Mouse (Mus musculus) heart, adult 18-20 months (tissue): ENCODE results near the gene Fmnl1. TPM values are rescaled to one million over a fixed set of nuclear protein-coding genes. Genes with fewer than 3 reads are reported as not detected.

ENCODE experiments used
- DNase-seq, 2 experiments: peaks; one replicate each; pipeline ENCODE4 v3.0.0; 2021 to 2022; ENCODE audit warnings: mixed read lengths in 1 of 2
- long read RNA-seq, 2 experiments: library from polyadenylated mRNA; stranded (forward); transcript quantifications; one replicate each; pipeline ENCODE4 v2.0.0; 2021
- total RNA-seq, 2 experiments: library from RNA; stranded (reverse); gene quantifications; 2 replicates each; pipeline ENCODE4 v1.2.3; 2021

Gene Fmnl1
- total RNA-seq = 10 to 100 TPM; 18.1 to 20.2 TPM
- long read RNA-seq, experiment 1, partial matches to known transcripts = 1 of 7 reads
- long read RNA-seq, experiment 1, other reads (novel, unspliced or antisense) = 4 of 7 reads
- long read RNA-seq, experiment 2, partial matches to known transcripts = 3 of 7 reads
- long read RNA-seq, experiment 2, other reads (novel, unspliced or antisense) = 3 of 7 reads

DNA sequence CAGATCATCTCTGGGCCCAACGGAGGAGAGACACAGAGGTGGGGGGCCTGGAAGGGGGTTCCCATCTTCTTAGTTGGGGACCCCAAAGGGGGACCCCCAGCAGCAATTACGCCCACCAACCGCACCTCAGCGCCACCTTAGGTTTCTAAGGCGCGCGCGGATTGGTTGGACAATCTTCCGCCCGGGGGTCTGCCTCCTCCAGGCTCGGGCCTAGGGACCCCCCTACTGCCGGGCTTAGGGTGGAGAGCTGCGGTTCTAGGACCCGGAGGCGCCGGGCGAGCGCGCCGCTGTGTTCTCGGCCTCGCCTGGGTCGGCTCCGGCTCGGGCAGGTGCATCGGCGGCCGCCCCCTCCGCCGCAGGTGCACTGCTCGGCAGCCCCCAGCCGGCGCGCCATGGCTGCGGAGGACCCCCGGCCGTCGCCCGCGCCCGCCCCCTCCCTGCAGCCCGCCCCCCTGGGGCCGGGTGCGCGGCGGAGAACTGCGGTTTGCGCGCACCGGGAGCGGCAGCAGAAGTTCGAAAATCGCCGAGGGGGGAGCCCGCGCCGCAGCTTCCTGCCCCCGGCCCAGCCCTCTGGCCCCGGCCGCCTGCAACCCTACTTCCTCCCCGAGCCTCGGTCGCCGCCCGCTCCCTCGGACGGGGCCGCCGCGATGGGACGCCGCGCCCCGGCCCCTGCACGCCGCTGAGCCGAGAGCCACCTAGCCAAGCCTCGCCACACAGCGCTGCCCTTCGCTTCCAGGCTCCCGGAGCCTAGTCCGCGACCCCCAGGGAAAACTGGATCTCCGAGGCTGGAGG is at the start of gene Fmnl1:
Gene Fmnl1 (plus strand): TSS at position 614 of the 792 bp plus-strand sequence.
- peak; percentile 37 to 77 for DNase-seq

DNA sequence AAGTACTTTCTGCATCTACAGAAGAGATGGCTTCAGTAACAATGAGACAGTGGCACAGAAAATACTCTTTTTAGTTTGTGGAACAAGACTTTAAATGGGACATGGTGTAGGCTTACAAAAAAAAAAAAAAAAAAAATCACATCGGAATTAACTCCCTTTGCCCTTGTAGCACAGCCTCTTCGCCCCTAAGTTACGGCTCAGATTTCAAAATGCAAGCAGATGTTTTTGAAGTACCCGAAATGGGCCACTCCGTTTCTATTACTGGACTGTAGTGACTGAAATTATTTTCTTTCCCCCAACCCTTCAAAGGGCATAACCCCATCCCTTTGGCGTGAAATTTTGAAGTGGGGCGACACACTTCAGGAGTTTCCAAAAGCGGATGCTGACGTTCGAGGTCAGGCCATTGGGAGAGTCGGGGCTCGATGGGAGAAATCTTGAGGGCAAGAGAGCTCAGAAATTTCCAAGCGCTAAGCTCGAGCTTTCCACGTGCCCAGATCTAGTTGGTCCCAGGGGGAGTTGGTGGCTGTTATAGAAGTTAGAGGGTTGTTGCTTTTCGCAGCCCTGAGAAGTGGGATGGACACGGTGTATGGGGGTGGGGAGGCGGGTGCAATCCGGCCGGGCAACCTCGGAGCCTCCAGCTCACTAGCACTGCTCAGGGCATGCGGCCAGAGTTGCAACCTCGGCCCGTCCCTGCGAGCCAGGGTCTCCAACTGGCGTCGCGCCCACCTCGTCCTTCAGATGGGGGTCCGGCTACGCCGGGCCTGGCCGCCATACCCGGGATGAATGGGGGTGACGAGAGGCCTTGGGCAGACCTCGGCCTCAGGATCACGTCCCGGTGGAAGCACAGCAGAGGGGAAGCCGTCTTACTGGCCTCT is 39.0 kb upstream of the Fmnl1 start, which contains the start of gene Hexim2:
Gene Hexim2 (plus strand): TSS at position 729 of the 875 bp plus-strand sequence.
- DNase-seq = peak; percentile 60 to 82

DNA sequence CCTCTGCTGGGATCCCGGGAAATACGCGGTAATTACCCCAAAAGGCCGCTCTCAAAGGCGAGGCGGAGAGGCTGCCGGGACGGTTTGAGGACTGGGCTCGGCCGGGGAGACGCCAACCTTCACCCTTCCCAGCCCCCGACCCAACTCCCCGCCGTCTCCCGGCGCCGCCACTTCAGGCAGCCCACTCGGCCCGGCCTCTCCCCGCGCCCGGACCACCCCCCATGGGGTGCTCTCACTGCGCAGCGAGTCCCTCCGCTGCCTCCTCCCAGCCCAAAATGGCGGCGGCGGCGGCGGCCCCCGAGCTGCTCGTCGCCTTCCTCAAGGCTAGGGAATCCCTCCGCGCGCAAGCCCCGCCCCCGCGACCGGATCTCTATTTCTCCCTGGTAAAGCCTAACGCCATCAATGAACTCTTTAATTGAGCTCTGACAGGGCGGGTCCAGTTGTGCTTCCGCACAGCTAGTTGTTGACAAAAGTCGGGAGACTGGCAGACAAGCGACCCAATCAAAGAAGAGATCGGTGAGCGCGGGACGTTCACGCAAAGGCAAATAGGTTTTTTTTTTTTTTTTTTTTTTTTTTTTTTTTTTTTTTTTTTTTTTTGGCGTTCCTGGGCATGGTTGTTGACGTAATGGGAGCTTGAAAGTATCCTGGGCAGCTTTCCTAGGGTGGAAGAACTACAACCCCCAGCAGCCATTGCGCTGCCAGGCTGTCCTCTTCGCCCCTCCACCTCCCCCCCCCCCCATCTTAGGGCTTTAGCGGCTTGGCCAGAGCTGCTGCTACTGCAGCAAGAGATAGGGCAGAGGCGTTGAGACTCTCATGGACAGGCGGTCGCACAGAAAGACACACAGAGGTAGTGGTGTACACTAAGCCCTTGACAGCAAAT is 38.1 kb upstream of the Fmnl1 start:
- DNase-seq = peak; percentile 100

DNA sequence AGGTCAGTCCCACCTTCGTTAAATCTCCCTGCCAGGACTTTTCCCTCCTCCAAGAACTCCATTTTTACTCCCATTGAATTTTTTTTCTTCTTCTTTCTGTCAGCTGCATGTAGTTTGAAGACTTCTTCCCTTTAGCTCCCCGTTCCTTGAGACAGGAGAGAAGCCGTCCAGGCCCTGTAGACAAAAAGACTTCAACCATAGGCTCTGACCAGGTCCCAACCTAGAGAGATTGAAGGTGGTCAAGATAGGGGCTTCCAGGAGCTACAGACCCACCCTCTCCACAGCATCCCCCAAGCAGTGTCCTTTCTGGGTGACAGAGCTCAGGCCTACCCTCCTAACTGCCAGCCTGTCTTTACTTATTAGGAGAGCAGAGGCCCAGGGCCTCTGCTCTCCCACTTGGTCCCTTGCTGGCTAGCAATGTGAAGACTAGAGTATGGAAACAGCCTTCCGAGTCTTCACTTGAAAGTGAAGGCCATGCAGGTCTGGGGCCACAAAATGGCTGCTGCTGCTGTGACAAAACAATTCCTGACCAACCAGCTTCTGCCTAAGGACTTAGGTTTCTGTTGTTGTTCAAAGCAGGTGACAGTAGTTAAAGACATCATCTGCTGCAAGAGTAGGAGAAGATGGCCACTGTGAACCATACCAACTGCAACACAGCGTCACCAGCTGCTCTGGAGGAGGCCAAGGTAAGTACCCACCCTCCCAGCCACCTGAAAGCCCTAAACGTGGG is 37.3 kb upstream of the Fmnl1 start:
- no peak for DNase-seq

DNA sequence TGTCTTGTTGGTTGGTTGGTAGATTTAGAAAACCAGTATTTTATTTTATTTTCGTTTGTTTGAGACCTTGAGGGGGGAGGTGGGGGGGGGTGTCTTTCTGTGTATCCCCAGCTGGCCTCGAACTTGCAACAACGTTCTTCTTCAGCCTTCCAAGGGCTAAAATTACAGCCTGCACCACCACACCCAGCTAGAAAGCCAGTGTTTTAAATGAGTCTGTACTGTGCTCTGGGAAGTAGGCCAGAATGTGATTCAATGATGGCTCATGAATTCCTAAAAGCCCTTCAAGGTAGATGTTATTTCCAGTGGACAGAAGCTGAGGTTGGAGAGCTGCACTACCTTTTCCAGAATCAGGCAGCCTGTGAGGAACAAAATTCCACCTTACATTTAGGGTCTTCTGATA is 36.7 kb upstream of the Fmnl1 start:
- no peak for DNase-seq

DNA sequence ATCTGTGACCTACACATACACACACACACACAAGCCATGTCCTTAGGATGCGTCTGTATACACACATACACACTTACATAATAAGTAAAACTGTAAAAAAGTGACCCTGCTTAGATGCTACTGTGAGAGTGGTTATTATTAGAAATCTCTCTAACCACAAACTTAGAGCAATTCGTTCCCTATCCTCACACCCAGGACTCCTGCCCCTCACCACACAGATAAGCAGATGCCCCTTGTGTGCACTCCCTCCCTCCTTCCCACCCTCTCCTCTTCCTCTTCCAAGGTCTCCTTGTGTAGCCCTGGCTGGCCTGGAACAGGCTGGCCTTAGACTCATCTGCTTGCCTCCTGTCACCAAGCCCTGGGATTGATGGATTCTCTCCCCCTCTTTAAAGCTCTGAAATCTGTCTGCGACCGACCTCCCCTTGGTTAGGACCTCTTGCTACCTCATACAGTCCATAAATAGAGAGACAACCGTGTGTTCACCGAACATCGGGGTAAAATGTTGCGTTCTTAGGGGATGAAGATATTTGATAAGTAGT is 34.8 kb upstream of the Fmnl1 start:
- DNase-seq = no peak

DNA sequence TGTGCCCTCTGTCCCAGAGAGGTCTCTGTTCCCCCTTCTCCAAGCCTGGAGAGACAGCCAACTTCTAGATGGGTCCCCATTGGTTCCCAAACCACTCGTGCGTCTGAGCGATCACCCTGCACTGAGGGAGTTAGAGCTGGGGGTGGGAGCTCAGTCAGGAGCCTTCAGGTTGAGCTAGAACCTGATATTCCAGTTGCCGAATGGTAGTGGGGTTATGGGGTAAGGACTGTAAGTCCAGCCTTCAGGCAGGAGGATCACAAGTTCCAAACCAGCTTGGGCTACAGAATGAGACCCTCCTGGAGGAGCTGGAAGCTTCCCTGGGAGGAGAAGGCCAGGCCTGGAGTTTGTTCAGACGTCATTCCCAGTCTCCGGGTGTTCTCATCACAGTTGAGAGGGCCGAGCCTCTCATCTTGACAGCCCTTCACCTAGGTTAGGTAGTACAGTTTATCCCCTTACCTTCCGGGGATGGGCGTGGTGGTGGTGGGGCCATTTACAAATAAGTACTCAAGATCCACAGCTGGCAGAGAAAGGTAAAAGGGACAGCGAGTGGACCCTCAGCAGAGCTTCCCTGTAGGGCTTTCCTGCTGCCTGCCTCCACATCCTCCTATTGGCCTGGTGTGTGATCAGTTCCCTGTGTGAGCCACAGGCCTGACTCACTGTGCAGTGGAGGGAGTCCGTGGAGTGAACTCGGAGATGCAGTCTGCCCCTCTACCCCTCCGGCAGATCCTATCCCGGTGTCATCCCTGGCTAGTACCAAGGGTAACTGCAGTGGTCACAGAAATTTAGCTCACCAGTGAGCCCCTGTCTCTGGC is 30.8 kb upstream of the Fmnl1 start:
- DNase-seq = no peak

DNA sequence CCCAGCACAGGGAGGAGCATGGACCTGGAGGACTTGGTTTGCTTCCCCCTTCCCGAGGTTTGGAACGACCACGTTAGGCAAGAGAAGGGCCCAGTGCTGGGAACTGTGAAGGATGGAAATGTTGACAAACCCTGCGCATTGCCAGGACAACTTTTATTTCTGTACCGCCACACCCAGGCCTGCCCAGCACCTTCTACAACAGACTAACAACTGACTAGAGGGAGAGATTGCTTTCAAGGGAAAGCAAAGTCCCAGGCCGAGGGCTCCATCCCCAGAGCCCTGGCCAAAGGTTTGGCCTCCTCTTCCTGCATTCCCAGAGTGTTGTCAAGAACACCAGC is 30.2 kb upstream of the Fmnl1 start:
- DNase-seq = peak in 1 of 2 experiments; percentile 52

DNA sequence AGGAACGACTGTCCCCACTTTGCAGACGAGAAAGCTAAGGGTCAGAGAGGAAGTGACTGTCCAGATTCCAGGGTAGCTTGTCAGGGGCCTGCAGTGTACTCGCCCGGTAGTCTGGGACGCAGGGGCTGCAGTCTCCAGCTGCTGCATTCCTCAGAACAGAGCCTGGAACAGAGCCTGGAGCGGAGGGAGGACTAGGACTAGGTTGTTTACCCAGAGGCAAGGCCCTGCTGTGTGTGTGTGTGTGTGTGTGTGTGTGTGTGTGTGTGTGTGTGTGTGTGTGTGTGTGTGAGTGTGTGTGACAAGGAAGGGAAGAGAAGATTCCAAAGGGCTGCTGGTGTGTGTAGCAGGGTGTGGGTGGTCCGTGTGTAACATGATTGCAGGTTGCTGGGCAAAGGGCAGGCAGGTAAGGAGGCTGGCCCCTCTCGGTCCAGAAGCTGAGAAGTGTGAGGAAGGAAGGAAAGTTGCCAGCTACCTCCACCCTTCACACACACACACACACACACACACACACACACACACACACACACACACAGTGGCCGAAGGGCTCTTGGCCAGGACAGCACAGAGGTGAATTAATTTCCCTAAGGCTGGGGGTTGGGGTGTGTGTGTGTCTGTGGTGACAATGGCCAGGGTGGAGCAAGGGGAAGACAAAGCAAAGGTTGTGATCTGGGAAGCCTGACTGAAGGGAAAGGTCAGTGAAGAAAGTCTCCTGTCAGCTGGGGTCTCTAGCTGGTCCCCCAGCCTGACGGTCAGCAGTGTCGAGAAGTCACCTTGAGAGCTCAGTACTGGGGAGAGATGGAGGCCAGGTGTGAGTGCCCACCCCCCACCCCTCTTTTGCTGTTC is 29.6 kb upstream of the Fmnl1 start:
- peak; percentile 81 to 84 for DNase-seq

DNA sequence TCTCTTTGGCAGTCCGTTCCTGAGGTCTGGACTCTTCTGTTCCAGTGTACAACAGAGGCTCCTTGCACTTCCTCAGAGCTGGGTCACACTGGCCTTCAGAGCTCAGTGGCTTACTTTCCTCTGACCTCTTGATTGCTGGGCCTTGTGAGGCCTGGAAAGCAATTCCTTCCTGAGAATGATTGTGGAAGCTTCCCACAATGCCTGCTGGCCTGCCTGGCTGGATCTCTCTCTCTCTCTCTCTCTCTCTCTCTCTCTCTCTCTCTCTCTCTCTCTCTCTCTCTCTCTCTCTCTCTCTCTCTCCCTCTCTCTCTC is 29.0 kb upstream of the Fmnl1 start:
- DNase-seq = peak; percentile 24 to 42

DNA sequence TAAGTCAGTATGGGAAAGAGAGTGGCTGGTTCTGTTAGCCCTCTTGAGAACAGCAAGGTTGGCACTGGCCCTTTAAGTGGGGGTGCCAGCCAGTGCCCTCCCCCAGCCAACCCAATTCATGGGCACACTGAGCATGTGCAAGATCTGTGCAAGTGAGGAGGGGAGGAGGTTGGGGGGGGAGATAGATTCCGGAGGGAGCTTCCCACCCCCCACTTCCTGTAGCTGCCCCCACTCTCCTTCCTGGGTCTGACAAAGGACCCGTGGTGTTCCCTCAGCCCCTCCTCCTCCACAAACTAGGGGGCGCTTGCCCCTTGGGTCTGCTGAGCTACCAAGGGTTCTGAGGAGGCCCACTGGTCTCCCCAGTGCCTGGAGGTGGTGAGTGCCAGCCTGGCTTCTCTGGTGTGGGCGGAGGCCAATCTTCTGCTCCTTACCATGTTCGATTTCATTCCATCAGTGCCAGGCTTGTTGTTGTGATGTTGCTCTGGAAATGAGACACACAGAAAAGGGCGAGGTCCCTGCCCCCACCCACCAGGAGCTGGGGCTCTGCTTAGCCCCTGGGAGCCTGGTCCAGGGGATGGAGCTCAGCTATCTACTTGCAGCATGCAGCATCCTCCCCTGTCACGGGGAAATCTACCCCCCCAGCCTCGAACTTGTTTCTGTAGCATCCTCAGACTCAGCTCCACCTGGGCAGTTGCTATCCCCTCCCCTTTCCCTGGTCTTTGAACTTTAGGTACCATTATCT is 28.3 kb upstream of the Fmnl1 start:
- peak; percentile 54 to 71 for DNase-seq

DNA sequence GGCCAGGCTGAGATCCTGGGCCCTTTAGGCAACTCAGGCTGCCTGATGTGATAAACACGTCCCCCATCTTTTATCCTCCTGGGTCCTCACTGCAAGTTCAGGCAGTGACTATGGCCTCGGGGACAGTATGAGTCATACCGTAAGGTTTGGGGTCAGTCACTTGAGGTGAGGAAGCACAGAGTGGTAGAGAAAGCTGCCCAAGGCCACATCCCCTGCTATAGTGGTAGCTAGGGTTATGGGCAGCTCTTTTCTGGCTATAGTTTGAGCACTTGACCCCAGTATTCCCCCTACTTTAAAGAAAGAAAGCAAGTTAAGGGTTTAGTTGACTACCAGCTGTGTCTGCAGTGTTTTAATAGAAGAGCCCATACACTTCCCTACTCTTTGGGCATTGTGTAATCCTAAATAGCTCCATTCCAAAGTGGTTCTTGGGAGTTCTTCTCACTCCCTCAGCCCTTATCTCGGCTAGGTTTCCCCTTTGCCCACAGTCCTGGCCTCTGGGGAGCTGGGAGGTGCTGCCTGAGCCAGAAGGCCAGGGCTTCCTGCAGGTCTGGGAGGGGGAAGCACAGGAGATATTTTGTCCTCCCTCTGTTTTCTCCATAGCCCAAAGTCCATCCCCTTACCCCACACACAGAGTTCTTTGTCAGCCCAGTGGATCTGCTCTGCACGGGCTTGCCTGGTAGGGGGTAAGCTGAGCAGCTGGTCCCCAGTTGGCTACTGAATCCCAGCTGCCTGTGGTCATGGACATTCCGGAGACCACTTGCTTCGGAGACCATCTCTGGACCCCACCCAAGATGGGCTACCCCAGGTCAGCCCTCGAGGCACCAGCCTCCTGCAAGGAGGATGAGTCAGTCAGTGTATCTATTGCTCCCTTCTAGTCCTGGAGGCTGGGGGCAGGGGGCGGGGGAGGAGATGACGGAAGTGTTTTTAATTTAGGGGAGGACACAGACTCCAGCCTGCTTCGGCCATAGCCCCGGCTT is 26.3 kb upstream of the Fmnl1 start:
- peak; percentile 17 to 38 for DNase-seq

DNA sequence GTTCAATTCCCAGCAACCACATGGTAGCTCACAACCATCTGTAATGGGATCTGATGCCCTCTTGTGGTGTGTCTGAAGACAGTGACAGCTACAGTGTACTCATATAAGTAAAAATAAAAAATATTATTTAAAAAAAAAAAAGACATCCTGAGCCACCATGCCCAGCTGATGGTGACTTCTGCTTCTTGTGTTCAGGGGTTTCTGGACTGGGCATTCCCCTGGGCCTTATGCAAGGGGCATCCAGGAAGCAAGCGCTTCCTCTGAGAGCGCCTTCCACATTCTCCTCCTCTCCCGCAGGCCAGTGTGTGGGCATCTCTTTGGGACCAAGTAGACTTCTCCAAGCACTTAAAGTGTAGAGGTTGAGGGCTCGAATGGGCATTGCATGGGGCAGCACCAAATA is 24.5 kb upstream of the Fmnl1 start:
- DNase-seq = no peak

DNA sequence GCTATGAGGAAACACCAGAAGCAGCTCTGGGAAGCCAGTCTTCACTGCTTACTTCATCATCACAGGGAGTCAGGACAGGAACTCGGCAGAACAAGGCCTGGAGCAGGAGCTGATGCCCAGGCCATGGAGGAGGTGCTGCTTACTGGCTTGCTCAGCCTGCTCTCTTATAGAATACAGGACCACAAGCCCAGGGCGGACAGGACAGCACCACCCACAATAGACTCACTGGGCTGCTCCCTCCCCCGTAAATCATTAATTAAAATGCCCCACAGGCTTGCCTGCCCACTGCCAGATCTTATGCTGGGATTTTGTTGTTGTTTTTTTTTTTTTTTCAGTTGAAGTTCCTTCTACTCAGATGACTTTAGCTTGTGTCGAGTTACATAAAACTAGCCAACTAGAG is 23.1 kb upstream of the Fmnl1 start:
- DNase-seq = no peak

DNA sequence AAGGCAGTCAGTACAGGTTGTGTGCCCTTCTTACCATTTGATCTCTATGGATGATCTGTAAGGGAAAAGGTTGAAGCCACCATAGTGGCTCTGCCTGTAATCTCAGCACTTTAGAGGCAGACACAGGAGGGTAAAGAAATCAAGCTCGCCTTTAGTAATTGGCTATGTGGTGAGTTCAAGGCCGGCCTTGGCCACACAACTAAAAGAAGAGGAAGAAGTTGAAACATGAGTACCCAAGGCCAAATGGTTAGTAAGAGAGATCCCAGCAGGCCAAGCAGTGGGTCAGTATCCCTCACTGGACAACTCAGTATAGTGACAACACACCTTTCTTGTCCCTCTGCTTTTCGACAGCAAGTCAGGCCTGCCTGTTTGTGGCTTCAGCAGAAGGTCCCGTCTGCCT is 21.1 kb upstream of the Fmnl1 start:
- DNase-seq = no peak

DNA sequence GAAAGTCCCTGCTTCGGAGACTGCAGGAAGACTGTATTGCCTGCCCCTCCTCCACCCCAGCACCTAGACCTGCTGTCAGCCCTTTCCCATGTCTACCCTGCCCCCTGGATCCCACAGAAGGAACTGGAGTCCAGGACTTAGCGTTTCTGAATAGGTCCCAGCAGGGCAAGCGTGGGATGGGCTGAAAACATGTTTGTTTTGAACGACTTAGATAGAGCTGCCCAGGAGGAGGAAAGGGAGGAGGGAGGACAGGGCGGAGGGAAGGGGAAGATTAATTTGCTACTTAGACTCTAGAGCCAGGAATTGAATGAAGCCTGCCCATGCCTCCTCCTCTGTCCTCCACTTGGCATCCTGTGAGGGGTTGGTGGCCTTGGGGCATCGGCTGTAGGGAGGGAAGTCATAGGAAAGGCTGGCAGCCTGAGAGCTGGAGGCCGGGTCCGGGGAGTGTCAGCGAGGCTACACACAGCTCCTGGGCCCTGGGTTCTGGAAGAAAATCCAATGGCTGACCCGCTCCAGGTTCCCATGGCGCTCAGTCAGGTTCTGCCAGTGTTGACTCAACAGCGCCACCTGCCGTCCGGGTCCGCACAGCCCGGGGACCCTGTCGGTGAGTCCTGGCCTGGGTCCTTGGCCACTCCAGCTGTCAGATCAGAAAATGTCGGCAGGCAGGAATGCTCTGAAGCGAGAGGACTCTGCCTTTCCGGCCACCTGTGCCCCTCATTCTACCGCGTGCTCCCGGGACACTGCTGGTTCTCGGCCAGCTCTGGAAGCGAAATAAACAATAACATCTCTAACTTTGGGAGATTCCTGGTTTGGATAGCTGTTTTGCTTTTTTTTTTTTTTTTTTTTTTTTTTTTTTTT is 12.1 kb upstream of the Fmnl1 start:
- DNase-seq = peak; percentile 95 to 99
